Mouse (Mus musculus) R1 (cell line): ENCODE results near the gene Chil1.

ENCODE experiments used
- DNase-seq: peaks from one replicate; pipeline ENCODE4 v3.0.0-alpha.2; 2018; ENCODE audit warnings: low read depth, low spot score

Gene Chil1

DNA sequence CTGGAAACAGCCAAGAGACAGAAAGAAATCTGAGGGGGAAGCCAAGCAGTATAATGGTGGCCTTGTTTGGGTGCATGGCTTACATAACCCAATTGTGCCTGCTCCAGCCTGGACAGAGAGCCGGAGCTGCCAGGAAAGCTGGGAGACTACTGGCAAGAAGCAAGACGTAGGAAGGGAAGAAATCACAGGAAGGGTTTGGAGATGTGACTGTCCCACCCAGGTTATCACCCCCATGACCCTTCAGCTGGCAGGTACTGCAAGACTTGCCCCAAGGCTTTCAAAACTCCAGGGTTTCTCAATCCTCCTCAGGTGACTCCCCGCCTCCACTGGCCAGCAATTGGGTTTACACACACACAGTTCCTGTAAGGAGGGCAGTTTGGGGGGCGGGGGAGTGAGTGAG lies at the start of gene Chil1:
Gene Chil1, plus strand, starts transcription at position 152 of the 400 bp plus-strand sequence.
- no peak for DNase-seq

DNA sequence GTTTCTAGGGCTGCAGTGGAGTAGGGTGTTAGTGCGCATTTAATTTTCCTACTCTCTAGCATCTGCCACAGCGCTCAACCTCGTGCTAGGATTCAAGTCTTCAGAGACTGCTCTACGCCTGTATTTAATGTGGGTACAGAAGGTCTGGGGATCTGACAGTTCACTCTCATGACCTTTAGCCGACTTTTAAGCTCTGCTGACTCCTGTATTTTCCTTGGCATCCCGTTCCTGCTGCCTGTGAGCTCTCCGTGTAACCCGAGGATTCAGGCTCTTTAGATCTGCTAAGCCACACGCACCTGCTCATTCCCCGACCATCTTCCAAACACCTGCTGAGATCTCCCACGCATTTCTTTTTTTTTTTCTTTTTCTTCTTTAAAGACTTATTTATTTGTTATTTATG lies 48.7 kb upstream of the Chil1 start:
- no peak for DNase-seq

DNA sequence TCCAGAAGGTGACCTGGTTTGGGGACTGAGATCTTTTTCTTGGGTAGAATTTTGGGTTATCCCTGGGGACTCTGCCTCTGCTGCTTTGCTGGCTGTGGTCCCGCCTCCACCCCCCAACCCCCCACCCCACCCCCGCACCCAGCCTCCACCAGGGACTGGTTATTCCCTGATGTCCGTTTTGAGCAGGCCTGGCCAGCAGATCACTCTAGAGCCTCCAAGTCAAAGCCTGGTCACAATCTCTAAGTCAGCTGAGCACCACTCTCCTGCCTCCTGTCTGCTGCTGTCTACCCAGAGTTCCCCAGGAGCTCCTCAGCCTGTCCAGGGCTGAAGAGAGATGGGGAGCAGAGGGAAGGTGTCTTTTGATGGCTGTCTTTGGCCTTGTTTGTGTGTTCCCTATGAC lies 45.6 kb upstream of the Chil1 start:
- DNase-seq, result no peak

DNA sequence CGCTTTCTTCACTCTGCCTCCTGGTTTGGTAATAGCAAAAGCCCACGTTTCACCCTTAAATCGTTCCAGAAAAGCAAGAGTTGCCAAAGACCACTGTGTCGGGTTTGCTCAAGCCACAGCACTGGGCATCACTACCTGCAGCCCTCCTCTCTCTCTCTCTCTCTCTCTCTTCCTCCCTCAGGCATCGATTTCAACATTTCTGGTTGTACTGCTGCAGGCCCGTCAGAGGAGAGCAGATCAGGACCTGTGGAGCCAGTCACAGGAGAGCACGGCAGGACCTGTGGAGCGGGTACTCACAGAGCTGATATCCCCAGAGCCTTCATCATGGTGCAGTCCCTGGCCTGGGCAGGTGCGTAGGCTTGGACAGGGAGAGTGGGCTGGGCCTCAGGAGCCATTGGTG lies 43.6 kb upstream of the Chil1 start:
- no peak for DNase-seq

DNA sequence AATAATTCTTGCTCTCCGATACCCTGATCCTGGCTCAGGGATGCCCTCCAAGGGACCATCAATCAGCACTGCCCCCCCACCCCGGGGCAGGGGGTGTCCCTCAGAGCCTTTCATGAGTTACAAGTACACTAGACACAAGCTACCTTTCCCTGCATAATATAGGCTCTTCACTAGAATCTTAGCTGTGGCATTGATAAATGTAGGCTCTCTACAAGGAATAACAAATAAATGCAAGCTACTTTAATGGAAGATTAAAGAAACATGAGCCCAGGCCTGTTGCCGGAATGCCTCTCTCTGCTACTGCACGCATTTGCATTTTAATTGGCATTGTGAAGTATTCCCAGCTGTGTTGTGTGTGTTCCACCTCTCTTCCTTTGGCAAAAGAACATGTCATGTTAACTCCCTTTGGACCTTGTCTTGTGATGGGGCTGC lies 39.6 kb upstream of the Chil1 start:
- DNase-seq, result no peak

DNA sequence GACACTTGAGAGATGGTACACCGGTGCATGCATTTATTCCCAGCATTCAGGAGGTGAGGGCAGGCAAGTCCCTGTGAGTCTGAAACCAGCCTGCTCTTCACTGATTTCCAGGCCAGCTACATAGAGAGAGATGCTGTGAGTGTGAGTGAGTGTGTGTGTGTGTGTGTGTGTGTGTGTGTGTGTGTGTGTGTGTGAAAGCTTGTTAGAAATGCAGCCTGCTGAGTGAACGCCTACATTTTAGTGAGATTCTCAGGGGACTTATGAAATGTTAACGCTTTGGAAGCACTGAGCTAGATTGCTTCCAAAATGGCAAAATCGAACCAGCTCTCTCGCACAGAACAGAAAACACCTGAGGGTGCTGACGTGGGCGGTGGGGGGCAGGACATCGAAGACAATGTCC lies 35.9 kb upstream of the Chil1 start:
- DNase-seq, result no peak

DNA sequence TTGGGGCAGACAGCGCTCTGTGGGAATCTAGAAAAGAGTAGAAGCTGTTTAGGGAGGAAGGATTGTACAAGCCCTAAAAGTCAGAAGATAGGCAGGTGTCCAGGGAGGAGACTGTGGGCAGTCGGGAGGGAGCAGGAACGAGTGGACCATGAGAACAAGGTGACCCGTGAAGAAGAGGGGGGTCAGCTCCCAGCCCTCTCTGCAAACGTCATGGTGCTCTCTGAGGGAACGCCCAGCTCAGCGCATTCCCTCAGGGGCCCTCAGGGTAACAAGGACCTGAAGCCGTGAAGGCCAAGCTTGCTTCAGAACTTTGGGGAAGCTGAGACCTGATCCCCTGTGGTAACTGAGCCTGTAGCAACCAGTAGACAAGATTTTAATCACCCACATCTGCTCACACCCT lies 31.9 kb upstream of the Chil1 start:
- no peak for DNase-seq

DNA sequence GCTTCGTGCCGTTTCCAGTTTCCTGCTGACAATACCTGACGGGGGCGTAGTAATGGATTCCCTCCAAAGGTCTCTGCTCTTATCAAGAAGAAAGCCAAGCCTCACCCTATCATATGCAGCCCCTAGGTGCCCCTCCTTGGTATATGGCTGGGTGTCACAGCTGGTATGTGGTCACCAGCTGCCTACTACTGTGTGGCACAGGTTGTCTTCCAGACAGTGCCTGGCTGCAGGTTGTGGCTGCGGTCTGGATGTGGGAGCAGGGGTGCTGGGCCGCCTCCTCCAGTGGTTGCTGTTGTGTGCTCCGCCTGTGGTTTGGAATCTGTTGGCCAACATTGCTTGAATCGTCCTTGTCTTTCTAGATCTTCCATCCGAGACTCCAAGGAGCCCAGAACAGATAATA lies 31.2 kb upstream of the Chil1 start:
- DNase-seq, result no peak

DNA sequence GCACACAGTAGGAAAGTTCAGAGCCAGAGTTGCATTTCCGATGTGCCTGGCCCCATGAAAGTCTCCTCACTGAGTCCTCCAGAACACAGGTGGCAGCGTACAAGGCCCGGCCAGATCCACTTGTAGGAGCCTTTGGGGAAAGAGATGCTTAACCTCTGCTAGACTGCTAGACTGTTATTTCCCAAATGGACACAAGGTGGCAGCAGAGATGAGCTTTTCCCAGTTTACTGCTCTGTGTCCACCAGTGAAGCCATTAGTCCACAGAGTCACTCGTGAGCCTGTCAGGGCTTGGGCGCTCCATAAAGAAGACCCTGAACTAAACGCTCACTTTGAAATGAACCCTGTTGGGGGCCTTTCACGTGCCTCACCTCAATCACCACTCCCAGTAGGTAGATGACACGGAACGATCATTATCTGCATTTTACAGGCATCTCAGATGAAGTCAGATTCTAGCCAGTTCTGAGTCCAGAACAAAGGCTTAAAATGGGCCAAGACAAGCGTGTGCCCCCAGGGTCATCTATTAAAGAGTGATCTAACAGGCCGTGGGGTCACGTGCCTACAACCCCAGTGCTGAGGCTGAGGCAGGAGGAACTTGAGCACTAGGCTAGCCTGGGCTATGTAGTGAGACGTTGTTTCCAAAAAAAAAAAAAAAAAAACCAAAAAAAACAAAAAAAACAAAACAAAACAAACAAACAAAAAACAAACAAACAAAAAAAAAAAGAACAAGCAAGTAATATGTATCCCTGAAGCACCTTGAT lies 30.1 kb upstream of the Chil1 start:
- peak; percentile 90 for DNase-seq

DNA sequence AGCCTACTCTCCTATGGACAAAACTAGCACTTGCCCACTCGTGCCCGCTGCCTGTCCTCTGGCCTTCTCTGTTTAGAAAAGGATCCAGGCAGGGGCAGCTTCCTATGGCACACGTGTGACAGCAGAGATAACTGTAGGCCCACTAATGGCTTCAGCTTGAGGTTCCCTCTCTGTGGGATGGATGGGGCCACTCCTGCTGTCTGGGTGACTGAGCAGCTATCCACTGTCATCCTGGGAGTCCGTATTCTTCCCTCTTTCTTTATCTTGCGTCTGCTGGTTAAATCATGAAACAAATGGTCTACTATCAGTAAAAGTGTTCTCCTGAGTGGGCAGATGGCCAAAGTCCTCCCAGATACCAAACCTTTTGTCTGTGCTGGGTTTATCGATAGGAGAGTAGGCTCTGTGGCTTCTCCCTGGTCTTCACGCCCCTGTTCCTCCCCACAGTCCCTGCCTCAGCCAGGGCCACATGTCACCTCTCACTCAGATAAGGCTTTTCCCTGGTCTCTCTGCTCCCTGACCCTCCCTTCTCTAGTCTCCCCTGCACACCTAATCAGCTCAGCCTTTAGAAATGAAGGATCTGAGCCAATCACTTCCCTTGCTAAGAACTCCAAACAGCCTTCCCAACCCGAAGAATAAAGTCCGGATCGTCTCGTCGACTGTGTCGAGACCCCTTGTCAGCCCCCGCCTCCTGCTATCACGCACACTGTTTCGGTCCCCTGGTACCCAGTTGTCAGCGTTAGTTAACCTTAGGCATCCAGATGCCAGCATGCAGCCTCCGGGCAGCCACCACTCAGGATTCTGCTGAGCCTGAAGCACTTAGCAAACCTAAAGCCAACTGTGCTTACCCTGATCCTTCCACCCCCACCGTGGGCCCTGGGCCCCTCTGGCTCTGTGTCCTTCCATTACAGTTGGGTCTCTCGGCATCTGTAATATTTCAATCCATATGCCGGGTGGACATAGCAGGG lies 29.1 kb upstream of the Chil1 start:
- no peak for DNase-seq

DNA sequence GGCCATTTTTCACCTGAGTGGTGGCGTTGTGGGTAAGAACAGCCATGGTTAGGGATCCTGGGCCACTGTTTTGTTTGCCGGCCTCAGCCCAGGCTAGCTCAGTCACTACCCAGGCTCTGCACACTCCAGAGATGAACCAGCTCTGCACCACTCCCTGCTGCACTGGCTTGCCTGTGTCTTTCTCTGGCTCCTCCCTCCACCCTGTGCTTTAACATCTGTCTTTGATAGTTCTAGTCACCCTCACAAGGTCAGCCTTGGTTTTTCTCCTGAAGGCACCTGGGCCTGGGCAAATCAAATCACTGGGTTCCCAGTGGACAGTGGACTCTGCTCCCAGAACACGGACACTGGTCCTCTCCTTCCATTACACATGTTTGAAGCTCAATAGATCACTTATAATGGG lies 27.9 kb upstream of the Chil1 start:
- DNase-seq, result peak; percentile 39

DNA sequence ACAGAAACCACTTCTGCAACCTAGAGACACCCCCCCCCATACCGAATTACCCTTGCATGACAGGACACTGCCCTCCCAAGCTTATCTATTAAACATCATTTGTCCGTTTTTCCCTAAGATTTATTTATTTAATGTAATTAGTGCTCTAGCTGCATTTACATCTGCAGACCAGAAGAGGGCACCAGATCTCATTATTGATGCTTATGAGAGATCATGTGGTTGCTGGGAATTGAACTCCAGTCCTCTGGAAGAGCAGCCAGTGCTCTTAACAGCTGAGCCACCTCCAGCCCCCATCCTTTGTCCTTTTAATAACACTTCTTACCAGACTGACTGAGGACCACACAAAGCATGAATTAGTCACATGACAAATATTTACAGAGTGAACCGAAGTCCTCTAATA lies 27.3 kb upstream of the Chil1 start:
- peak; percentile 65 for DNase-seq

DNA sequence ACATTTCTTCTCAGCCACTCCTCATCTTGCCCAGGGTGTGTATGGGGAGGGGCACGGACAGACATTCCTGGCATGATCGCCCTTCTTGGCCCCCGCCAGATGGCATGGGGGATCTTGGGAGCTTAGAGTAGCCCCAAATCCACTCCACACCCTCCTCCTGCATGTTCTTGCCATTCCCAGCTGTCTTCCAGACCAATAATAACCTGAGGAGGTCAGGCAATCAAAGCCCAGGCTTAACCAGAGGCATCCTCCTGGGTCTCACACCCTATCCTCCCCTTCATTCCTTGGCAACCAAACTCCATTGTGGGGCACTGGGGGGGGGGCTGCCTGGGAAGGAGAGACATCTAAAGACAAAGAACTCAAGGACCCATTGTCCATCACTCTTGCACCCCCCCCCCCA lies 21.6 kb upstream of the Chil1 start:
- DNase-seq, result peak; percentile 21

DNA sequence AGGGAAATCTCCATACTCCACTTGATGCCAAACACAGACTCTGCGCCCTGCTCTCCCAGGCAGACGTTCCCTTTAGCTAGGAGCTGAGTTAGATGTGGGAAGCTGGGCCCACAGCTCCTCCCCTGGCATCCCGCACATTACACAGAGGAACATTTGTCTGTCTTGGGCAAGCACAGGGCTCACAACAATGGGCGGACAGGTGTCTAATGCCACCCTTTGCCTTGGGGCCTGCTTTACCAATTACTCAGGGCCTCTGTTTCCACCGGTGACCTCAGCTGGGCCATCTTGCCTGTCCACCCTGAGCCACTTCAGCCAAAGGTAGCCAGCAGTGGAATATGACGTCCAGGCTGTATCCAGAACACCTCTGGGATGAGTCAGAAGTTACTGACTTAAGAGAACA lies 20.6 kb upstream of the Chil1 start:
- DNase-seq, result no peak

DNA sequence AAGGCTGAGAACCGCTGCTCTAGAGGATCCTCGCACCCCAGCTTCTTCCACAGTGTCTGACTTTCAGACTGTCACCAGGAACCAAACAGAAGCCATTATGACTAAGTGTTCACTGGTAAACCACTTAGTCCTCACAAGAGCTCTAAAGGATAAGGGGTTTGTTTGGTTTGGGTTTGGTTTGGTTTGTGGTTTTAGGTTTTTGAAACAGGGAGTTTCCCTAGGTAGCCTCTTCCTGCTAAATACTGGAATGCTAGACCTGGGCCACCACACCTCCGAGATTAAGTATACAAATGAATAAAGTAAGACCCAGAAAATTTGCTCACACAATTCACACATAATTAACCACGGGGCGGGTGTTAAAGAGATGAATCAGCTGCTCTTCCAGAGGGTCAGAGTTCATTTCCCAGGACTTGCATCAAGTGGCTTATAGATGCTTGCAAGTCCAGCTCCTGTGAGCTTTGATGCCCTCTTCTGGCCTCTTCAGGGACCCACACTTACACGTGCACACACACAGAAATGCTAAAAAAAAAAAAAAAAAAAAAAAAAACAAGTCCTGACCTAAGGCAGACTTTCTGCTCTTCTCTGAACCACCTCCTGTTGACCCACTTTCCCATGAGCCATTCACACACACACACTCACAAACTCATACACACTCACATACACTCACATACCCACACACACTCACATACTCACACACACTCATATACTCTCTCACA lies 19.3 kb upstream of the Chil1 start:
- DNase-seq, result no peak

DNA sequence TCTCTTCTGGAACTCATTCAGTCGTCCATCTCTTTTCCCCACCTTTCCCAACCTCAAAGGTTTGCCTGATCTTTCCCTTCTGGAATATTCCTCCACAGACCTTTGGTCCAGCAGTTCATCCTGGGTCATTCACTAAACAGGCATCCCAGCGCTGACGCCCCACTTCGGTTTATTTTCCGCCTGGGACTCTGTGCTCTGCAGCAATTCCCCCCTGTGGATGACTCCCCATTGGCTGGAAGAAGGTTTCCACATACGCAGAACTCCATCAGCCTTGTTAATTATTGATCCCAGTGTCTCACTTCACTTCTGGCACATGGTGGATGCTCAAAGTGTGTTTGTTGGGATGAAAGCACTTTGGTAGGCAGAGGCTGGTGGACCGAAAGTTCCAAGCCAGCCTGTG lies 18.5 kb upstream of the Chil1 start:
- DNase-seq, result no peak

DNA sequence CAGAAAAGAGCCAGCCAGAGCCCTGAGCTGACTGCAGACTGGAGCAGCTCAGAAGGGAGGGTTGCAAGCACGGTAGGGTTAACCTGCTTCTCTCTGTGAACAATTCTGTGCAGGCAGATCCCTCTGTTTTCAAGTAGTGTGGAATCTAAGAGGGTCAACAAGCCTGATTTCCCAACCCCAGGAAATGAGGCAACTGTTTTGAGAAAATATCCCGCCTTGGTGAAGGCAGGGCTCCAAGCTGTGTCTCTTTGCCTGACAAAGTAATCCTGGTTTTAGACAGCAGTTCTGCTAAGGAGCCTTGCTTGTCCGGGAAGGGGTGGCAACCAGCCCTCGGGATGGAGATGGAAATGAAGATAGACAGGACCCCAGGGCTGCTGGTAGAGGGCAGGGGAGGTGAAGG lies 17.5 kb upstream of the Chil1 start:
- no peak for DNase-seq

DNA sequence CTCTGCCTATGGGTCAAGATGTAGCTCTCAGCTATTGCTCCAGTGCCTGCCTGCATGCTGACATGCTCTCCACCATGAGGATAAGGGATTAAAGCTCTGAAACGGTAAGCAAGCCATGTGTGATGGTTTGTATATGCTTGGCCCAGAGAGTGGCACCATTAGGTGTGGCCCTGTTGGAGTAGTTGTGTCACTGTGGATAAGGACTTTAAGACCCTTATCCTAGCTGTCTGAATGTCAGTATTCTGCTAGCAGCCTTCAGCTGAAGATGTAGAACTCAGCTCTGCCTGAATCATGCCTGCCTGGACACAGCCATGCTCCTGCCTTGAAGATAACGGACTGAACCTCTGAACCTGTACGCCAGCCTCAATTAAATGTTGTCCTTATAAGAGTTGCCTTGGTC lies 15.4 kb upstream of the Chil1 start:
- no peak for DNase-seq

DNA sequence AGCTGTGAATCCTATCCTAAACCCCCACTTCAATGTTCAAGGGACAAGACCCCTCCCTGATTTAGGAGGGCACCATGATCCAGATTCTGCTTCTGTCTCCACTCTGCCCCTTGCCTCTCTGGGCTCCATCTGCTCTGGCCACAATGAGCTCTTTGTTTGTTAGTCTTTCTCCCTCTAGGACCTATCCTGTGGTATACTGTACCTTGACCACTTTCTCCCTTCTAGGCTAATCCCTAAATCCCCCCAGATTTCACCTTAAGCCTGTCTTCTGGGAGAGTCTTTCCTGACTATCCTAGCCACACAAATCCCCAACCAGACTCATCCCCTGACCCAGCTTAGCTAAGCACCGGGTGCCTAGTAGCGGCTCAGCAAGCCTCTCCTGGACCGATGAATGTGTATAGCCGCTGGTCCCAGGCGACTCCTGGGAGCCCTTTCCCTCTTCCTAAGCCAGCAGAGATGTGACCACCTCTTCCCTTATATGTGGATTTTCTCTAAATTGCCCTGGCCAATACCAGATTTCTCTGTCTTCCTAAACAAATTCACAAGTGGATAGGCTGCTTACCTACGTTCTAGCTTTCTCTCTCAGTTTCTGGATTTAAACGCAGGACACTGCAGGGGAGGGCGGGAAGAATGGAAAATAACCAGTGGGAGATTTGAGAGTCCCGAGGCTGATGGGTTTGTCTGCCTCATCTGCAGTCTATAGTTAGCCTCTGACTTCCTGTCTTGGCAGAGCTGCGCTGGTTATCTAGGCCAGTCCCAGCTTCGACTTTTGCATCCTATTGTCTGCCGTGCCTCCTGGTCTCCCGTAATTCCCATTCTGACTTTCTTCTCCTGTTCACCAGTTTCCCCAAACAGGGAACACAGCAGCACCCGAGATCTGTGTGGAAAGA lies 14.3 kb upstream of the Chil1 start:
- no peak for DNase-seq

DNA sequence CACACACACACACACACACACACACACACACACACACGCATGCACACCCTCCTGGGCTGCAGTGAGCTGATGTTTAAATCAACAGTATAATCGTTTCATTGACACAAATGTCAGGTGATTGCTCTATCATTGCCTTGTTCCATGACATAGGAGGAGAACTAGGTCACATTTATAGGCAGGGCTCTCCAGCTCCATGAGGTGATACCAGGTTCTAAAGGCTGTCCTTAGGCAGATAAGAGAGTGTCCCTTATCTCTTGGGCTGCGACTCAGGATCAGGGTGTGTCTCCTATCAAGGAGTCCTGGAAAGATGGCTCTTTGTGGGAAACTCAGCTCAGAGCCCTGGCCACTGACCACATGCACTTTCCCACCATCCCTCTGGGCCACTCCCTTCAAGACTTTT lies 13.4 kb upstream of the Chil1 start:
- no peak for DNase-seq

DNA sequence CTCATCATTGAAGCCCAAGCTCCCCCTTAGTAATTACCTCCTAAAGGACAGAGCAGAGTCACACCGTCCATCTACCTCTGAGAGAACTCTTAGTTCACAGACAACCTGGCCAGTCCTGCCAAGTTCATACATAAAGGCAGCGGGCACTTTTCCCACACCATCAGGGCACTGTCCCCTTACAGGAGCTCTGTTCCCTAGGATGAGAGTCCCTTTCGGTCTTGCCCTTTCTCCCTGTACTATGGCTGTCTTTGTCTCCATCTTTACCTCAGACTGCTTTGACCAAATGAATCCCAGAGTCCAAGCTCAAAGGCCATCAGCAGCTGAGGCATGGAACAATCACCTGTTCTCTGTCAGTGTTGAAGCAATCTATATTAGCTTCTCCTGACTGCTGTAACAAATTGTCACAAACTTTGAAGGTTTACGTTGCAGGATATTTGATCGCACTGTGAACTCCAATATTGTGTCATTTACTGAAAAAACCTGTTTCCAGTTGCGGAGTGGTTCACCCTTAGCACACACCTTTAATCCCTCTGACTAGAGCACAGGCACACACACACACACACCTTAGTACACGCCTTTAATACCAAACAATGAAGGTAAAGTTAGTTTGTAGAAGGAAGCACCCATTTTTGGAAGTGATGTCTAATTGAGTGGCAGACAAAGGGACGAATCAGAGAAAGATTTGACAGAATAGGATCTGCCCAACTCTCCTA lies 12.8 kb upstream of the Chil1 start:
- DNase-seq, result no peak
